Mouse (Mus musculus): ENCODE results near the gene Atg4d. TPM values are rescaled to one million over a fixed set of nuclear protein-coding genes. Genes with fewer than 3 reads are reported as not detected.
"Not testable (repeated sequence)": the region's sequence is repeated elsewhere in the genome, so short reads cannot be mapped to it uniquely, and the experiment has no call there.

Gene Atg4d
- polyA plus RNA-seq, 1 experiment from 2014 or later: 48.5 TPM

DNA sequence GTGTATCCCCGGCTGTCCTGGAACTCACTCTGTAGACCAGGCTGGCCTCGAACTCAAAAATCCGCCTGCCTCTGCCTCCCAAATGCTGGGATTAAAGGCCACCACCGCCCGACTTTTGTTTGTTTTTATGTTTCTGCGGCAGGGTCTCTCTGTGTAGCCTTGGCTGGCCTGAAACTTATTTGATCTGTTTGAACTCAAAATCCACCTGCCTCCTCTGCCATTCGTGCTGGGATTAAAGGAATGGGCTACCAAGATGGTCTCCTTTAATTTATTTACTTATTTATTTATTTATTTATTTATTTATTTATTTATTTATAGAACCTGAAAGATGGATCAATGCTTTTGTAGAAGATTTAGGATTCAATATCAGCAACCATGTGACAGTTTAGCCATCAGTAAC is 26.8 kb downstream of the Atg4d start:
- Histone ChIP-seq H3K4me3 (peak overlapping the region; percentile 78), H3K27ac (peak overlapping the region; percentile 82), H3K4me2 (peak overlapping the region; percentile 71), H3K9ac (peak overlapping the region; percentile 44; the same call in 1 of the 2 replicates), H3K4me1 (replicated peaks) (peaks cover 28% of the 10 kb centered on the region)
- H3K36me3 ChIP-seq; H3K27me3 ChIP-seq; ATAC-seq (replicated peaks; ENCODE audit: insufficient number of reproducible peaks, insufficient read depth, low FRiP score, low read depth); H3K9me3 ChIP-seq (replicated peaks): not testable (repeated sequence)
- WGBS: 19% methylated on average over 7 of the region's 7 CpGs

DNA sequence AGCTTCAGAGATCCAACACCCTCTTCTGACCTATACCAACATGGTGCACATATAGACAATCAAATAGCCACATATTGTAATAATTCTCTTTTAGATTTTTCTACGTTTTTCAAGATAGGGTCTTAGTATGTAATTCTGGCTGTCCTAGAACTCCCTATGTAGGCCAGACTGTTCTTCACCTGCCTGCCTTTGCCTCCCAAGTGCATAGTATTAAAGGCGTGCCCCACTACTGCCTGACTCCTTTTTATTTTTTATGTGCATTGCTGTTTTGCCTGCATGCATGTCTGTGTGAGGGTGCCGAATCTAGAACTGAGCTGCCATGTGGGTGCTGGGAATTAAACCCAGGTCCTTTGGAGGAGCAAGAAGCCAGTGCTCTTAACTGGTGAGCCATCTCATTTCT is 27.2 kb downstream of the Atg4d start:
- Histone ChIP-seq H3K27me3 (no peaks in the 10 kb centered on the region), H3K4me3 (no peak overlapping the region), H3K36me3 (no peaks in the 10 kb centered on the region), H3K4me1 (replicated peaks) (peaks cover 24% of the 10 kb centered on the region), H3K27ac (no peak overlapping the region), H3K9ac (no peak overlapping the region), H3K9me3 (replicated peaks) (no peaks in the 10 kb centered on the region), H3K4me2 (no peak overlapping the region)
- 93% methylated on average over 3 of the region's 3 CpGs for WGBS
- ATAC-seq (replicated peaks; ENCODE audit: insufficient number of reproducible peaks, insufficient read depth, low FRiP score, low read depth): no peak

GRCm38 (mm10) chr9:21299014-21299413 is 33.9 kb downstream of the Atg4d start:
- ATAC-seq (replicated peaks; ENCODE audit: insufficient number of reproducible peaks, insufficient read depth, low FRiP score, low read depth): no peak
- Histone ChIP-seq H3K27ac (no peak overlapping the region), H3K4me1 (replicated peaks) (no peaks in the 10 kb centered on the region), H3K36me3 (no peaks in the 10 kb centered on the region), H3K4me3 (no peak overlapping the region), H3K27me3 (no peaks in the 10 kb centered on the region), H3K9me3 (replicated peaks) (no peaks in the 10 kb centered on the region), H3K9ac (no peak overlapping the region), H3K4me2 (no peak overlapping the region)
- 80% methylated on average over 10 of the region's 10 CpGs for WGBS

GRCm38 (mm10) chr9:21305065-21305464 is 40.0 kb downstream of the Atg4d start:
- H3K9me3 ChIP-seq (replicated peaks): no peaks in the 10 kb centered on the region
- H3K27me3 ChIP-seq: no peaks in the 10 kb centered on the region
- no peak overlapping the region for H3K27ac ChIP-seq
- no peak overlapping the region for H3K4me2 ChIP-seq
- H3K4me1 ChIP-seq (replicated peaks): no peaks in the 10 kb centered on the region
- WGBS: 62% methylated on average over 7 of the region's 7 CpGs
- no peaks in the 10 kb centered on the region for H3K36me3 ChIP-seq
- H3K9ac ChIP-seq: no peak overlapping the region
- ATAC-seq (replicated peaks; ENCODE audit: insufficient number of reproducible peaks, insufficient read depth, low FRiP score, low read depth): no peak
- no peak overlapping the region for H3K4me3 ChIP-seq

DNA sequence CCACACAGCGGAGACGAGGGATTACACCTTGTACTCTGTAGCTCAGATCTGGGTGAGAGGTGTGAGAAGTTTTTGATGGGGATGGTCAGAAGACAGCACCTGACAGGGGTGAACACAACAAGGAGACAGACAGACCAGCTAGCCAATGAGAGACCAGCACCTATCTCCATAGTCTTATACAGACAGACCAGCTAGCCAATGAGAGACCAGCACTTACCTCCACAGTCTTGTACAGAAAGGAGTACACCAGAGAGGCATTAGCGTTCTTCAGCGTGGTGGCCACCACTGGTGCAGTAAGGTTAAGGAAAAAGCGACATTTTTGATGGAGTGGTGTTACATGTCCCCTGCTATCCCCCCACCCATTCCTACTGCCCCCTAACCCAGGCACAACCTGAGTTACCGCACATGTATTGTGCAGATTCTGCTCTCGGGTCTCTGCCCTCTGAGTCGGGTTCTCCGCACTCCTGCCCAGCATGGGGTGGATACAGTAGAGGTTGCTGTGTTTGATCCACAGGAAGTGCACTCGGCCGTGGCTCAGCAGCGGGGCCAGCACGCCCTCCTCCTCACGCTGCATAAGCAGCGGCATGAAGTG is 44.2 kb downstream of the Atg4d start:
- Histone ChIP-seq H3K4me3 (no peak overlapping the region), H3K4me1 (replicated peaks) (peaks cover 6% of the 10 kb centered on the region)

GRCm38 (mm10) chr9:21311695-21312094 is 46.6 kb downstream of the Atg4d start:
- 33% methylated on average over 7 of the region's 7 CpGs for WGBS
- Histone ChIP-seq H3K4me3 (peak overlapping the region; percentile 35), H3K9ac (no peak overlapping the region), H3K4me2 (peak overlapping the region; percentile 29; the same call in 1 of the 2 replicates), H3K27me3 (peaks cover 17% of the 10 kb centered on the region), H3K4me1 (replicated peaks) (peaks cover 6% of the 10 kb centered on the region), H3K9me3 (replicated peaks) (no peaks in the 10 kb centered on the region), H3K27ac (no peak overlapping the region), H3K36me3 (no peaks in the 10 kb centered on the region)
- ATAC-seq (replicated peaks; ENCODE audit: insufficient number of reproducible peaks, insufficient read depth, low FRiP score, low read depth): no peak

More for the DNA sequence above, 44.2 kb downstream of the Atg4d start:
- WGBS: 58% methylated on average over 15 of the region's 15 CpGs
- no peaks in the 10 kb centered on the region for H3K9me3 ChIP-seq (replicated peaks)
- no peak overlapping the region for H3K9ac ChIP-seq
- no peak overlapping the region for H3K27ac ChIP-seq
- H3K27me3 ChIP-seq: peaks cover 17% of the 10 kb centered on the region
- no peak for ATAC-seq (replicated peaks; ENCODE audit: insufficient number of reproducible peaks, insufficient read depth, low FRiP score, low read depth)
- no peaks in the 10 kb centered on the region for H3K36me3 ChIP-seq
- H3K4me2 ChIP-seq: no peak overlapping the region

DNA sequence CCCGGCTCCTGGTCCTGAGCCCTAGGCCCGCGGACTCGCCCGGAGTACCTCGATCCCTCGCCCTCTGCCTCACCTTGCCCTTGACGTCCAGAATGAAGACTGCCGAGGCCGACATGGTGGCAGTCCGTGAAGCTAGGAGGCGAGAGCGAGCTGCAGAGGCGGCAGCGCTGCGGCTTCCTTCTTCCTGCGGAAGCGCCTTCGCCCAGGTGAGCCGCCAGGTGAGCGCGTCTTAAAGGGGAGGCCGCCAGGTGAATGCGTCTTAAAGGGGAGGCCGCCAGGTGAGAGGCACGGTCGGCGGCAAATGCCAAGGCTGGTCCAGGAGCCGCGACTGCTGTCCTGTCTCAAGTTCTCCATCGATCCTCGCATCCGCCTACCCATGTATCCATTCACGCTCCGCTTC is 47.0 kb downstream of the Atg4d start, which contains the start of gene Ap1m2:
TSS of gene Ap1m2 (minus strand) at position 204 of the 400 bp plus-strand sequence.
- Histone ChIP-seq H3K36me3 (no peaks in the 10 kb centered on the region), H3K9me3 (replicated peaks) (no peaks in the 10 kb centered on the region), H3K4me1 (replicated peaks) (peaks cover 6% of the 10 kb centered on the region), H3K27me3 (peaks cover 17% of the 10 kb centered on the region), H3K4me2 (peak within 1 kb of the TSS; percentile 29; the same call in 1 of the 2 replicates), H3K27ac (no peak within 1 kb of the TSS), H3K9ac (no peak within 1 kb of the TSS), H3K4me3 (peak within 1 kb of the TSS; percentile 35)
- 13% methylated on average over 35 of the region's 35 CpGs for WGBS
- no peak for ATAC-seq (replicated peaks; ENCODE audit: insufficient number of reproducible peaks, insufficient read depth, low FRiP score, low read depth)

DNA sequence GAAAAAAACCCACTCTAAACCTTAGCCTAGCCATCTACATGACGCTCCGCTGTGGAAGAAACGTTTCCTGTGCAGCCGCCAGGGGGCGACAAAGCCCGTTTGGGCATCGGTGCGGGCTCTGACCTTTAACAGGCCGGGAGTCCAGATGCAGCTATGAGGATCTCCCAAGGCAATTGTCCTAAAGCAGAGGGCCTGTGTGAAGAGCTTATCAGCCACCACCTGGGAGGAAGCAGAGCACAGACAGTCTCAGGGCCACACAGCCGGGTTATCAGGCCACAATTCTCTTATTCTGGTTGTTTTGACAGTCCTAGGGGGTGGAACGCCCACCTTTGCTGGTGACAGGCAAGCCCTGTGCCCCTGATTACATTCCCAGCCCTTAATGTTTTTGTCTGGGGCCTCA is 48.3 kb downstream of the Atg4d start:
- Histone ChIP-seq H3K4me1 (replicated peaks) (peaks cover 6% of the 10 kb centered on the region), H3K4me2 (no peak overlapping the region), H3K27ac (no peak overlapping the region), H3K27me3 (peaks cover 17% of the 10 kb centered on the region), H3K9me3 (replicated peaks) (no peaks in the 10 kb centered on the region), H3K4me3 (no peak overlapping the region), H3K36me3 (no peaks in the 10 kb centered on the region), H3K9ac (no peak overlapping the region)
- ATAC-seq (replicated peaks; ENCODE audit: insufficient number of reproducible peaks, insufficient read depth, low FRiP score, low read depth): peak; percentile 81
- 8% methylated on average over 11 of the region's 11 CpGs for WGBS

- 81% methylated on average over 9 of the region's 9 CpGs for WGBS
- H3K4me1 ChIP-seq (replicated peaks): peaks cover 6% of the 10 kb centered on the region
- H3K9ac ChIP-seq: no peak overlapping the region
- no peak overlapping the region for H3K27ac ChIP-seq
- no peaks in the 10 kb centered on the region for H3K36me3 ChIP-seq
- ATAC-seq (replicated peaks; ENCODE audit: insufficient number of reproducible peaks, insufficient read depth, low FRiP score, low read depth): no peak
- no peaks in the 10 kb centered on the region for H3K9me3 ChIP-seq (replicated peaks)
- H3K4me2 ChIP-seq: no peak overlapping the region
- H3K4me3 ChIP-seq: no peak overlapping the region
- peaks cover 17% of the 10 kb centered on the region for H3K27me3 ChIP-seq
Measured at GRCm38 (mm10) chr9:21314367-21315140, 49.5 kb downstream of the Atg4d start.

DNA sequence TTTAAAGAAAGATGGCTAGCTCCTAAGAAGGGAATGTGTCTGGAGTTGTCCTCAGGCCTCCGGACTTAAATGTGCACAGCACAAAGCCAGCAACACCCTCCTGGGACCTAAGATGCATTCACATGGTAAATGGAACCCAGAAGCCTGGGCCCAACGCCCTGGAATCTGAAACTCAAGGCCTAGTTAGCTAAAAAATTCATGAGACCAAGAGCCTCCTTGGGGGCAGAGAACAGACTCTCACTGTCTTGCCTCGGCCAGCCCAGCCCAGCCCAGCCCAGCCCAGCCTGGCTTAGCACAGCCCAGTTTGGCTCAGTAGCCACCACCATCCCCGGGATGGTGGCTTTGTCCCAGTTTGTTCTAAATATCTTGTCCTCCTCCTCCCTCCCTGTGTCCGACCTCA is 50.3 kb downstream of the Atg4d start:
- Histone ChIP-seq H3K4me1 (replicated peaks) (peaks cover 10% of the 10 kb centered on the region), H3K4me3 (no peak overlapping the region), H3K9ac (no peak overlapping the region), H3K4me2 (no peak overlapping the region), H3K9me3 (replicated peaks) (no peaks in the 10 kb centered on the region), H3K27me3 (peaks cover 17% of the 10 kb centered on the region), H3K27ac (no peak overlapping the region), H3K36me3 (no peaks in the 10 kb centered on the region)
- ATAC-seq (replicated peaks; ENCODE audit: insufficient number of reproducible peaks, insufficient read depth, low FRiP score, low read depth): no peak
- 53% methylated on average over 5 of the region's 5 CpGs for WGBS

GRCm38 (mm10) chr9:21316696-21317095 is 51.6 kb downstream of the Atg4d start:
- Histone ChIP-seq H3K9ac (no peak overlapping the region), H3K27me3 (peaks cover 12% of the 10 kb centered on the region), H3K27ac (no peak overlapping the region), H3K9me3 (replicated peaks) (no peaks in the 10 kb centered on the region), H3K4me2 (no peak overlapping the region), H3K4me3 (no peak overlapping the region), H3K4me1 (replicated peaks) (peaks cover 17% of the 10 kb centered on the region), H3K36me3 (no peaks in the 10 kb centered on the region)
- ATAC-seq (replicated peaks; ENCODE audit: insufficient number of reproducible peaks, insufficient read depth, low FRiP score, low read depth): no peak
- 72% methylated on average over 7 of the region's 7 CpGs for WGBS

DNA sequence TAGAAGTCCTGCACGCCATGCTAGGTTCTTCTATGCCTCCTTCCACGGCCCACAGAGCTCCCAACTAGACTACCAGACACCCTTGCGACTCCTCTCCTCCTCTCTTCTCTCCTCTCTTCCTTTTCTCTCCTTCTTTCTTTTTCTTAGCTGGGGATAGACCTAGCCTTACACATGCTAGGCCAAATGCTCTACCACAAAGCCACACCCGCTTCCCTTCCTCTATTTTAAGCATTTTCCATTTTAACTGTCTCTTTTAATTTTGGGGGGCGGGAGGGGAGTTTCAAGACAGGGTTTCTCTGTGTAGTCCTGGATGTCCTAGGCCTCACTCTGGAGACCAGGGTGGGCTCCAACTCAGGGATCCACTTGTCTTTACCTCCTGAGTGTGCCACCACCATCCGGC is 53.7 kb downstream of the Atg4d start:
- peaks cover 29% of the 10 kb centered on the region for H3K4me1 ChIP-seq (replicated peaks)
- H3K27me3 ChIP-seq: no peaks in the 10 kb centered on the region
- no peak overlapping the region for H3K27ac ChIP-seq
- H3K9ac ChIP-seq: no peak overlapping the region
- no peak overlapping the region for H3K4me2 ChIP-seq
- H3K9me3 ChIP-seq (replicated peaks): no peaks in the 10 kb centered on the region
- ATAC-seq (replicated peaks; ENCODE audit: insufficient number of reproducible peaks, insufficient read depth, low FRiP score, low read depth): no peak
- H3K4me3 ChIP-seq: no peak overlapping the region
- no peaks in the 10 kb centered on the region for H3K36me3 ChIP-seq
- WGBS: 84% methylated on average over 6 of the region's 6 CpGs
